Mouse (Mus musculus): ENCODE data around the gene Slc15a4. TPM values are rescaled to one million over a fixed set of nuclear protein-coding genes. Genes with fewer than 3 reads are reported as not detected.

The Slc15a4 gene
- total and polyA plus RNA-seq, 3 experiments = 31.7 to 35.5 TPM; not detected in 1

DNA sequence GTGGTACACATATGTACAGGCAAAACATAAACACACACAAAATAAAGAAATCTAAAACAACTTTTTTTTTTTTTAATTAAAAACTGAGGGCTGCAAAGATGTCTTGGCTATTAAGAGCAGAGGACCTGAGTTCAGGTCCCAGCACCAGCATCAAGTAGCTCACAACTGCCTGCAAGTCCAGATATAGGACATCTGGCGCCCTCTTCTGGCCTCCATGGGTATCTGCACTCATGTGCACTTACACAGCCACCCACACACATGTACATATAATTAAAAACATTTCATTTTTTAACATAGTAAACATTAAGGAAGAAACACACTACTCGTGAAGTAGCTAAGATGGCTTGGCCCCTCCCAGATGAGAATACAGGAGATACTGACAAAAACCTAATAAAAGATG, 25.6 kb upstream of the Slc15a4 start:
- Histone ChIP-seq H3K27ac (ENCODE audit: control insufficient read depth, low read depth, low read length) (no peak overlapping the region), H3K79me2 (ENCODE audit: control insufficient read depth, insufficient read depth, low read length, poor library complexity) (no peaks in the 10 kb centered on the region), H3K9me3 (replicated peaks; ENCODE audit: insufficient read depth, low read length) (no peaks in the 10 kb centered on the region), H3K27me3 (ENCODE audit: control insufficient read depth in 1 of 2, insufficient read depth in 2 of 2, low read length in 2 of 2) (no peaks in the 10 kb centered on the region), H3K9ac (ENCODE audit: control insufficient read depth, low read depth, low read length, poor library complexity, severe bottlenecking) (no peak overlapping the region), H3K4me1 (ENCODE audit: control insufficient read depth in 1 of 2, insufficient read depth in 2 of 2, low read length in 2 of 2) (no peaks in the 10 kb centered on the region), H3K36me3 (ENCODE audit: control insufficient read depth in 1 of 2, insufficient read depth in 2 of 2, low read length in 2 of 2) (no peaks in the 10 kb centered on the region), H3K4me3 (ENCODE audit: control insufficient read depth in 1 of 2, insufficient read depth in 1 of 2, low read depth in 2 of 2, low read length in 2 of 2) (no peak overlapping the region)
- no peak for DNase-seq (ENCODE audit: low read depth, low spot score)
- TF ChIP-seq MAFK (IDR thresholded peaks at IDR 0.05; ENCODE audit: borderline replicate concordance, low read depth, low read length) = no peak
- peak in 2 of 3 experiments; percentile 5 to 15; a peak in 1 of 6 replicates for TF ChIP-seq CTCF (IDR thresholded peaks at IDR 0.05 in 2 of 3, conservative IDR thresholded peaks at IDR 0.05 in 1 of 3; ENCODE audit: control insufficient read depth in 1 of 3, insufficient read depth in 1 of 3, low read depth in 2 of 3, low read length in 3 of 3, poor library complexity in 1 of 3, severe bottlenecking in 1 of 3)

DNA sequence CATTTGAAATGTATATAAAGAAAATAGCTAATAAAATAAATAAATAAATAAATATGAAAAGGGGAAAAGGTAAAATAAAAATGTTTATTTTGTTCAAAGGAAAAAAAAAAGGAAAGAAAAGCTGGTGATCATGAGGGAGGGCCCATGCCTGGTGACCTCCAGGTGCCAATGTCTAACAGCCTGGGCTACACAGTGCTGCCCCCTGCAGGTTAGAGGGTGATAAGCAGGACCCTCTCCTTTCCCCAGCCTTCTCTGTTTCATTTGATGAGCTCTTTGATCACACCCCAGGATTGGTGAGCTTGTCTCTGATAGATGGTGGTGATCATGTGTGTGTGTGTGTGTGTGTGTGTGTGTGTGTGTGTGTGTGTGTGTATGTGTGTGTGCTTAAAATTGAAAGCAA, 16.4 kb upstream of the Slc15a4 start:
- Histone ChIP-seq H3K9ac (ENCODE audit: control insufficient read depth, low read depth, low read length, poor library complexity, severe bottlenecking) (no peak overlapping the region), H3K4me3 (ENCODE audit: control insufficient read depth in 1 of 2, insufficient read depth in 1 of 2, low read depth in 2 of 2, low read length in 2 of 2) (no peak overlapping the region), H3K9me3 (replicated peaks; ENCODE audit: insufficient read depth, low read length) (no peaks in the 10 kb centered on the region), H3K27me3 (ENCODE audit: control insufficient read depth in 1 of 2, insufficient read depth in 2 of 2, low read length in 2 of 2) (no peaks in the 10 kb centered on the region), H3K4me1 (ENCODE audit: control insufficient read depth in 1 of 2, insufficient read depth in 2 of 2, low read length in 2 of 2) (no peaks in the 10 kb centered on the region), H3K36me3 (ENCODE audit: control insufficient read depth in 1 of 2, insufficient read depth in 2 of 2, low read length in 2 of 2) (no peaks in the 10 kb centered on the region), H3K27ac (ENCODE audit: control insufficient read depth, low read depth, low read length) (no peak overlapping the region), H3K79me2 (ENCODE audit: control insufficient read depth, insufficient read depth, low read length, poor library complexity) (no peaks in the 10 kb centered on the region)
- TF ChIP-seq TCF12 (IDR thresholded peaks at IDR 0.05; ENCODE audit: low read depth, low read length) (no peak), CTCF (IDR thresholded peaks at IDR 0.05 in 2 of 3, conservative IDR thresholded peaks at IDR 0.05 in 1 of 3; ENCODE audit: control insufficient read depth in 1 of 3, insufficient read depth in 1 of 3, low read depth in 2 of 3, low read length in 3 of 3, poor library complexity in 1 of 3, severe bottlenecking in 1 of 3) (peak; percentile 10 to 40 (median 20); a peak in 4 of 6 replicates)
- DNase-seq (ENCODE audit: low read depth, low spot score) = peak; percentile 8

DNA sequence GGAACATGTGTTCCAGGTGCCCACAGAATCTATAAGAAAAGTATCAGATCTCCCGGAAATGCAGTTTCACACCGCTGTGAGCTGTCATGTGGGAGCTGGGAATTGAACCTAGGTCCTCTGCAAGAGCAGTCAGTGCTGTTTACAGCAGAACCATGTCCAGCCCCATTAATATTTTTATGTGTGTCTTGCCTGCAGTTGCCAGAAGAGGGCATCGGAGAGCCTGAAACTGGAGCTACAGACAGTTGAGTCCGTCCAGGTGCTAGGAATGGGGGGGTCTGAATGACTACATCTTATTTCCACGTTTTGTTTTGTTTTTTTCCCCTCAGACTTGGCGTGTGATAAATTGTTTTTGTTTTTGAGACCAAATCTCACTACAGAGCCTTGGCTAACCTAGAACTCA, 15.3 kb upstream of the Slc15a4 start:
- no peaks in the 10 kb centered on the region for H3K9me3 ChIP-seq (replicated peaks; ENCODE audit: insufficient read depth, low read length)
- no peak overlapping the region for H3K27ac ChIP-seq (ENCODE audit: control insufficient read depth, low read depth, low read length)
- H3K4me1 ChIP-seq (ENCODE audit: control insufficient read depth in 1 of 2, insufficient read depth in 2 of 2, low read length in 2 of 2) = no peaks in the 10 kb centered on the region
- no peak overlapping the region for H3K4me3 ChIP-seq (ENCODE audit: control insufficient read depth in 1 of 2, insufficient read depth in 1 of 2, low read depth in 2 of 2, low read length in 2 of 2)
- no peaks in the 10 kb centered on the region for H3K36me3 ChIP-seq (ENCODE audit: control insufficient read depth in 1 of 2, insufficient read depth in 2 of 2, low read length in 2 of 2)
- H3K79me2 ChIP-seq (ENCODE audit: control insufficient read depth, insufficient read depth, low read length, poor library complexity) = no peaks in the 10 kb centered on the region
- H3K9ac ChIP-seq (ENCODE audit: control insufficient read depth, low read depth, low read length, poor library complexity, severe bottlenecking) = no peak overlapping the region
- DNase-seq (ENCODE audit: low read depth, low spot score) = peak; percentile 29
- H3K27me3 ChIP-seq (ENCODE audit: control insufficient read depth in 1 of 2, insufficient read depth in 2 of 2, low read length in 2 of 2) = no peaks in the 10 kb centered on the region
- peak; percentile 55 for TF ChIP-seq SMC3 (IDR thresholded peaks at IDR 0.05; ENCODE audit: low read depth, low read length)
- no peak for TF ChIP-seq MAZ (IDR thresholded peaks at IDR 0.05; ENCODE audit: low read depth, low read length)
- no peak for TF ChIP-seq ETS1 (IDR thresholded peaks at IDR 0.05; ENCODE audit: low read depth, low read length)
- TF ChIP-seq RAD21 (IDR thresholded peaks at IDR 0.05; ENCODE audit: low read depth, low read length) = peak; percentile 42
- TF ChIP-seq CTCF (IDR thresholded peaks at IDR 0.05 in 2 of 3, conservative IDR thresholded peaks at IDR 0.05 in 1 of 3; ENCODE audit: control insufficient read depth in 1 of 3, insufficient read depth in 1 of 3, low read depth in 2 of 3, low read length in 3 of 3, poor library complexity in 1 of 3, severe bottlenecking in 1 of 3) = peak; percentile 38 to 52 (median 43)
- no peak for TF ChIP-seq POLR2A (IDR thresholded peaks at IDR 0.05; ENCODE audit: control insufficient read depth in 1 of 2, insufficient read depth in 1 of 2, low read depth in 1 of 2, low read length in 2 of 2, poor library complexity in 1 of 2)

All from MEL (cell line).